Mouse (Mus musculus) CH12.LX (cell line): ENCODE measurements around the gene Mef2a. TPM values are rescaled to one million over a fixed set of nuclear protein-coding genes. Genes with fewer than 3 reads are reported as not detected.

Experiments
- DNase-seq: peaks from one replicate; pipeline ENCODE4 v3.0.0-alpha.2; 2013; ENCODE audit errors: extremely low read depth
- H3K27ac ChIP-seq: 2 replicates; pipeline ENCODE4 v1.5.1; 2012; ENCODE audit warnings: low read depth, mild to moderate bottlenecking, control low read depth, moderate library complexity; ENCODE audit not compliant: insufficient read depth
- H3K27me3 ChIP-seq: replicated peaks from 2 replicates; pipeline ENCODE3; 2012; ENCODE audit warnings: inconsistent platforms
- H3K36me3 ChIP-seq, 2 experiments: replicated peaks in 1 of 2; 2 replicates each; pipeline versions ENCODE3 to v1.6.1; 2012; ENCODE audit warnings: inconsistent platforms in 1 of 2, low read length in 1 of 2, mild to moderate bottlenecking in 1 of 2, mixed read lengths in 1 of 2, moderate library complexity in 1 of 2; ENCODE audit not compliant: control insufficient read depth in 1 of 2, insufficient read depth in 1 of 2
- H3K4me1 ChIP-seq, 2 experiments: 2 replicates each; pipeline ENCODE4 v1.6.1; 2012; ENCODE audit warnings: inconsistent platforms in 1 of 2, moderate library complexity in 1 of 2; ENCODE audit not compliant: insufficient read depth in 2 of 2, control insufficient read depth in 1 of 2
- H3K4me2 ChIP-seq: 2 replicates; pipeline ENCODE4 v1.6.1; 2012; ENCODE audit warnings: low read depth, mild to moderate bottlenecking, control low read depth; ENCODE audit not compliant: poor library complexity, insufficient read depth, severe bottlenecking
- H3K4me3 ChIP-seq, 3 experiments: fragments of 150-350 bp in 1 of 3; sonication (generic) in 1 of 3; replicated peaks in 1 of 3; 2 replicates each; pipeline versions ENCODE3 to v1.5.1; 2011 to 2012; ENCODE audit warnings: low read depth in 2 of 3, low read length in 2 of 3, mild to moderate bottlenecking in 2 of 3, moderate library complexity in 2 of 3, control low read depth in 1 of 3, improper control_type of control experiment in 1 of 3, inconsistent platforms in 1 of 3, mixed read lengths in 1 of 3; ENCODE audit not compliant: poor library complexity in 1 of 3
- H3K79me2 ChIP-seq: replicated peaks from 2 replicates; pipeline ENCODE4 v1.6.1; 2012; ENCODE audit warnings: mild to moderate bottlenecking, moderate library complexity; ENCODE audit not compliant: control insufficient read depth, poor library complexity, insufficient read depth, severe bottlenecking; ENCODE audit errors: extremely low read depth
- H3K9ac ChIP-seq: 2 replicates; pipeline ENCODE4 v1.6.1; 2012; ENCODE audit warnings: low read depth, mild to moderate bottlenecking, control low read depth, moderate library complexity; ENCODE audit not compliant: insufficient read depth
- H3K9me3 ChIP-seq: replicated peaks from 2 replicates; pipeline ENCODE3; 2012; ENCODE audit warnings: low read length, inconsistent platforms, mixed read lengths
- BHLHE40 ChIP-seq: IDR thresholded peaks from 2 replicates; pipeline ENCODE4 v1.6.1; 2011; ENCODE audit warnings: mild to moderate bottlenecking, low read depth, low read length, improper control_type of control experiment
- CHD1 ChIP-seq: IDR thresholded peaks from 2 replicates; pipeline ENCODE4 v1.6.1; 2012; ENCODE audit warnings: low read depth, low read length, improper control_type of control experiment, inconsistent platforms
- CHD2 ChIP-seq: IDR thresholded peaks from 2 replicates; pipeline ENCODE4 v1.6.1; 2011; ENCODE audit warnings: low read length, improper control_type of control experiment
- CTCF ChIP-seq, 2 experiments: IDR thresholded peaks in 1 of 2; conservative IDR thresholded peaks in 1 of 2; 2 replicates each; pipeline ENCODE4 v1.5.1; 2011 to 2012; ENCODE audit warnings: low read depth in 2 of 2, low read length in 2 of 2, improper control_type of control experiment in 1 of 2, inconsistent platforms in 1 of 2, mild to moderate bottlenecking in 1 of 2, moderate library complexity in 1 of 2
- ELF1 ChIP-seq: IDR thresholded peaks from 2 replicates; pipeline ENCODE4 v1.6.1; 2014; ENCODE audit warnings: low read depth, mild to moderate bottlenecking, inconsistent platforms, low read length, improper control_type of control experiment
- EP300 ChIP-seq: IDR thresholded peaks from 2 replicates; pipeline ENCODE4 v1.6.1; 2011; ENCODE audit warnings: low read length, improper control_type of control experiment
- ETS1 ChIP-seq: conservative IDR thresholded peaks from 2 replicates; pipeline ENCODE4 v1.6.1; 2012; ENCODE audit warnings: low read depth, mild to moderate bottlenecking, inconsistent platforms, low read length, improper control_type of control experiment, moderate library complexity
- IRF4 ChIP-seq: IDR thresholded peaks from 2 replicates; pipeline ENCODE4 v1.6.1; 2014; ENCODE audit warnings: low read depth, mild to moderate bottlenecking, inconsistent platforms, low read length, improper control_type of control experiment
- JUN ChIP-seq: IDR thresholded peaks from 2 replicates; pipeline ENCODE4 v1.6.1; 2011; ENCODE audit warnings: low read depth, mild to moderate bottlenecking, low read length, improper control_type of control experiment, moderate library complexity; ENCODE audit not compliant: insufficient read depth
- MAX ChIP-seq: IDR thresholded peaks from 2 replicates; pipeline ENCODE4 v1.6.1; 2011; ENCODE audit warnings: low read length, improper control_type of control experiment
- MAZ ChIP-seq: IDR thresholded peaks from 2 replicates; pipeline ENCODE4 v1.6.1; 2012; ENCODE audit warnings: low read depth, mild to moderate bottlenecking, inconsistent platforms, low read length, improper control_type of control experiment, moderate library complexity
- MXI1 ChIP-seq: IDR thresholded peaks from 2 replicates; pipeline ENCODE4 v1.6.1; 2011; ENCODE audit warnings: mild to moderate bottlenecking, low read depth, low read length, improper control_type of control experiment
- MYC ChIP-seq: IDR thresholded peaks from 2 replicates; pipeline ENCODE4 v1.6.1; 2011; ENCODE audit warnings: low read depth, mild to moderate bottlenecking, improper control_type of control experiment, low read length
- NELFE ChIP-seq: IDR thresholded peaks from 2 replicates; pipeline ENCODE4 v1.6.1; 2011; ENCODE audit warnings: low read depth, low read length, improper control_type of control experiment
- NRF1 ChIP-seq: IDR thresholded peaks from 2 replicates; pipeline ENCODE4 v1.6.1; 2014; ENCODE audit warnings: low read depth, mild to moderate bottlenecking, inconsistent platforms, low read length, improper control_type of control experiment, moderate library complexity
- PAX5 ChIP-seq: IDR thresholded peaks from 2 replicates; pipeline ENCODE4 v1.6.1; 2012; ENCODE audit warnings: low read length, inconsistent platforms, mixed read lengths
- POLR2A ChIP-seq: IDR thresholded peaks from 2 replicates; pipeline ENCODE4 v1.6.1; 2011; ENCODE audit warnings: low read depth, mild to moderate bottlenecking, improper control_type of control experiment, low read length
- RCOR1 ChIP-seq: conservative IDR thresholded peaks from 2 replicates; pipeline ENCODE4 v1.6.1; 2012; ENCODE audit warnings: low read depth, mild to moderate bottlenecking, inconsistent platforms, low read length, improper control_type of control experiment
- SIN3A ChIP-seq: IDR thresholded peaks from 2 replicates; pipeline ENCODE4 v1.6.1; 2012; ENCODE audit warnings: low read length, improper control_type of control experiment, inconsistent platforms
- TBP ChIP-seq: conservative IDR thresholded peaks from 2 replicates; pipeline ENCODE4 v1.6.1; 2011; ENCODE audit warnings: low read depth, low read length, improper control_type of control experiment
- TCF12 ChIP-seq: IDR thresholded peaks from 2 replicates; pipeline ENCODE4 v1.6.1; 2014; ENCODE audit warnings: low read depth, mild to moderate bottlenecking, inconsistent platforms, low read length, improper control_type of control experiment
- UBTF ChIP-seq: IDR thresholded peaks from 2 replicates; pipeline ENCODE4 v1.6.1; 2012; ENCODE audit warnings: low read depth, mild to moderate bottlenecking, inconsistent platforms, low read length, improper control_type of control experiment, moderate library complexity
- USF1 ChIP-seq: IDR thresholded peaks from 2 replicates; pipeline ENCODE4 v1.6.1; 2014; ENCODE audit warnings: low read depth, mild to moderate bottlenecking, inconsistent platforms, low read length, improper control_type of control experiment
- ZC3H11A ChIP-seq: IDR thresholded peaks from 2 replicates; pipeline ENCODE4 v1.6.1; 2012; ENCODE audit warnings: low read depth, mild to moderate bottlenecking, inconsistent platforms, low read length, improper control_type of control experiment
- ZKSCAN1 ChIP-seq: IDR thresholded peaks from 2 replicates; pipeline ENCODE4 v1.6.1; 2012; ENCODE audit warnings: low read depth, inconsistent platforms, low read length, improper control_type of control experiment, borderline replicate concordance
- ZMIZ1 ChIP-seq: IDR thresholded peaks from 2 replicates; pipeline ENCODE4 v1.6.1; 2012; ENCODE audit warnings: low read depth, mild to moderate bottlenecking, inconsistent platforms, low read length, improper control_type of control experiment
- ZNF384 ChIP-seq: IDR thresholded peaks from 2 replicates; pipeline ENCODE4 v1.6.1; 2012; ENCODE audit warnings: low read depth, low read length, improper control_type of control experiment, inconsistent platforms
- dilution Hi-C: fragments of 300-500 bp; cut with MboI; formaldehyde crosslinking; loops from 2 replicates; pipeline ENCODE4 v1.14.3; 2020; ENCODE audit warnings: low sequenced_read_pairs; ENCODE audit not compliant: extremely low pct_unique_long_range_greater_than_20kb, extremely low pct_ligation_motif_present
- in situ Hi-C: fragments of 300-500 bp; cut with MboI; formaldehyde crosslinking; loops from 3 replicates; pipeline ENCODE4 v1.14.3; 2019; ENCODE audit warnings: low sequenced_read_pairs, low pct_ligation_motif_present, low pct_unique_long_range_greater_than_20kb, mixed read lengths
- polyA plus RNA-seq: library from polyadenylated mRNA; unstranded; fragments of >175 nt; gene quantifications from 2 replicates; pipeline ENCODE4 v1.2.1, GENCODE M21; 2012; ENCODE audit warnings: low read depth; ENCODE audit not compliant: insufficient read length
- total RNA-seq, 2 experiments: library from RNA; depleted of rRNA; stranded (reverse); fragments of 300-350 nt in 1 of 2; fragments of >200 nt in 1 of 2; gene quantifications; 2 replicates each; pipeline ENCODE4 v1.2.3; 2012 to 2014

Mef2a gene
- total and polyA plus RNA-seq, 3 experiments = 40.1 to 100 (median 42.2) TPM

GRCm38 (mm10) chr7:67318697-67319096, 54.0 kb downstream of the Mef2a start:
- H3K9me3 ChIP-seq = no peaks in the 10 kb centered on the region
- no peaks in the 10 kb centered on the region for H3K27me3 ChIP-seq
- peaks cover 47% of the 10 kb centered on the region for H3K79me2 ChIP-seq
- H3K4me2 ChIP-seq = no peak overlapping the region
- H3K4me3 ChIP-seq = no peak overlapping the region
- in situ Hi-C loops = no loop called here
- H3K4me1 ChIP-seq = peaks cover 6 to 29% of the 10 kb centered on the region in 2 experiments; a peak in 3 of 4 replicates
- H3K27ac ChIP-seq = no peak overlapping the region
- no peak for DNase-seq
- peaks cover 7 to 22% of the 10 kb centered on the region in 2 experiments for H3K36me3 ChIP-seq
- dilution Hi-C loops = no loop called here
- H3K9ac ChIP-seq = no peak overlapping the region
- TF ChIP-seq RCOR1 (no peak), ZKSCAN1 (no peak), ZNF384 (peak; percentile 48; the same call in 1 of the 2 replicates), TBP (no peak)
- TF ChIP-seq, all 38 proteins: peak for 1

GRCm38 (mm10) chr7:67313200-67313599, 59.5 kb downstream of the Mef2a start:
- TF ChIP-seq ELF1 (no peak), ZKSCAN1 (no peak), TBP (no peak), ZNF384 (no peak), MAX (no peak), ETS1 (no peak), PAX5 (no peak), TCF12 (no peak), POLR2A (no peak), CHD1 (no peak), CTCF (conservative IDR thresholded peaks at IDR 0.05 in 1 of 2, IDR thresholded peaks at IDR 0.05 in 1 of 2; ENCODE audit: low read depth in 2 of 2, low read length in 2 of 2) (no peak)
- no peak for DNase-seq
- no peak overlapping the region for H3K27ac ChIP-seq
- no peak overlapping the region for H3K4me2 ChIP-seq
- H3K27me3 ChIP-seq = no peaks in the 10 kb centered on the region
- no peak overlapping the region for H3K9ac ChIP-seq
- dilution Hi-C loops (no loop called here), in situ Hi-C loops (no loop called here)
- no peaks in the 10 kb centered on the region for H3K9me3 ChIP-seq
- peaks cover 42% of the 10 kb centered on the region for H3K79me2 ChIP-seq
- peaks cover 9 to 36% of the 10 kb centered on the region in 2 experiments; a peak in 2 of 4 replicates for H3K4me1 ChIP-seq
- H3K4me3 ChIP-seq = no peak overlapping the region
- peaks cover 18 to 59% of the 10 kb centered on the region in 2 experiments for H3K36me3 ChIP-seq

GRCm38 (mm10) chr7:67310151-67310550, 62.5 kb downstream of the Mef2a start:
- dilution Hi-C loops = no loop called here
- DNase-seq = no peak
- Histone ChIP-seq H3K79me2 (peaks cover 53% of the 10 kb centered on the region), H3K4me3 (no peak overlapping the region), H3K4me1 (peaks cover 12 to 48% of the 10 kb centered on the region in 2 experiments; a peak in 2 of 4 replicates), H3K4me2 (no peak overlapping the region), H3K9me3 (no peaks in the 10 kb centered on the region), H3K36me3 (peaks cover 16 to 53% of the 10 kb centered on the region in 2 experiments), H3K27ac (no peak overlapping the region; the same call in 1 of the 2 replicates), H3K9ac (no peak overlapping the region; the same call in 1 of the 2 replicates), H3K27me3 (no peaks in the 10 kb centered on the region)
- in situ Hi-C loops = no loop called here
- no peak for TF ChIP-seq ZC3H11A
- TF ChIP-seq EP300 = no peak
- no peak for TF ChIP-seq CHD2
- no peak for TF ChIP-seq NRF1
- no peak for TF ChIP-seq IRF4
- no peak for TF ChIP-seq MYC
- no peak for TF ChIP-seq UBTF
- no peak for TF ChIP-seq SIN3A
- TF ChIP-seq ZMIZ1 = no peak
- no peak for TF ChIP-seq BHLHE40
- TF ChIP-seq NELFE = no peak
- TF ChIP-seq MAZ = no peak
- no peak for TF ChIP-seq USF1
- TF ChIP-seq JUN = no peak
- TF ChIP-seq MXI1 = no peak
